Mouse (Mus musculus) embryo, embryonic 11.5 days (tissue): Measurements from ENCODE around the gene Arid5a.
A peak's percentile ranks its signal among the peaks of the same experiment; 100 is the strongest.

Experiments
- DNase-seq: peaks from one replicate; pipeline ENCODE4 v3.0.0-alpha.2; 2012; ENCODE audit warnings: low read depth, low spot score

Arid5a gene

GRCm38 (mm10) chr1:36307495-36308280 is at the start of gene Arid5a:
Arid5a (plus strand) TSS chr1:36307733.
- DNase-seq: peak; percentile 95

- no peak for DNase-seq
Observed at GRCm38 (mm10) chr1:36258631-36259030, 48.9 kb upstream of the Arid5a start.

DNA sequence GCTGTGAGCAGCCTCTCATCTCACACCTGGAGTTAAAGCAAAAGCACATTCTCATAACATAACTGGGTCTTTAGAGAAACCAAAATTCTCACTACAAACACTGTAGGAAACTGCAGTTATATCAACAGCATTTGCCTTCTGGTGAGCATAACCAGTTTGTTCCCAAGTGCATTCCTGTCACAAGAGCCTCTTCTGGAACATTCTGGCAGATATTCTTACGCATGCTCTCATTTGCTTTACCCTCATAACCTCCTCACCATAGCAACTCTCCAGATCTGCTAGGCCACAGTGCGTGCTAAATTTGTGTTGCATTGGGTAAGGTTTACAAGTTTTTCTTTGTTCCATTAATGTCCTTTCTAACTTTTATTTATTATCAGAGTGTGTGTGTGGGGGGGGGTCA is 48.3 kb upstream of the Arid5a start:
- DNase-seq: no peak

DNA sequence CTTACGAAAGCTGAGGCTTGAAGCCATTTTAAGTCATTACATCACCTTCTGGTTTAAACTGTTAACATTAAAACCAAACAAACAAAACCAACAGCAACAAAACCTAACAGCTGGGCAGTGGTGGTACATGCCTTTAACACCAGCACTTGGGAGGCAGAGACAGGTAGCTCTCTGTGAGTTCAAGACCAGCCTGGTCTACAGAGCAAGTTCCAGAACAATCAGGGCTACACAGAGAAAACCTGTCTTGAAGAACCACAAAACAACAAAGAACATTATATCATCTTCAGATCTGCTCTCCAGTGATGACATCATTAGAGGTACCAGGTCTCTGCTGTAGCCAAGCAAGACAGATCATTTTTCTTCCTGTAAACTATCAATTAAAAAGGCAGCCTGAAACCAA is 47.1 kb upstream of the Arid5a start:
- no peak for DNase-seq

GRCm38 (mm10) chr1:36261708-36262504 is 45.6 kb upstream of the Arid5a start:
- no peak for DNase-seq

DNA sequence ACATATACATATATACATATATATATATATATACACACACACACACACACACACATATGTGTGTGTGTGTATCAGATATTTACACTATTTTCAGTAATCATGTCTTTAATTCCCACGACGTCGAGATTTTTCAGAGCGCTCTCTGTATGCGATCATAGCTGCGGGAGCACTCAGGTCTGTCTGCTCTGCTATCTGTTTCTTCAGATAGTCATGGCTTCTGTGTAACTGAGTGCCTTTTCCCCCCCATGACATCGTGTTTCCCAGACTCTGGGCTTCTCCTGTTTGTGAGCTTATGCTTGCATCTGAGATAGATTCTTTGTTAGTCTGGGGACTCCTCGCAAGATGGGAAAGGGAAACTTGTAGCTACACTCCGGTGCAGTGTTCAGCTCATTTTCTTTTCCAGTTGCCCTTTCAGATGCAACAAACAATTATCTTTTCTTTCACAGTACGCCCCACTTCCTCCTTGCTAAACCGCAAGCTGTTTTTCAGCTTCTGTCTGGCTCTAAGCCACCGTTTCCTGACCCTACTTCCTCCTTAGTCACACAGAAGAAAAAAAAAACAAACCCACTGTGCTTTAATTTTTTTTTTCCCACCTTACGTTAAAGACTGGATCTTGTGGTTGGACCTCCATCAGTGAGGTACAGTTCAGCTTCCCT is 43.6 kb upstream of the Arid5a start:
- no peak for DNase-seq

DNA sequence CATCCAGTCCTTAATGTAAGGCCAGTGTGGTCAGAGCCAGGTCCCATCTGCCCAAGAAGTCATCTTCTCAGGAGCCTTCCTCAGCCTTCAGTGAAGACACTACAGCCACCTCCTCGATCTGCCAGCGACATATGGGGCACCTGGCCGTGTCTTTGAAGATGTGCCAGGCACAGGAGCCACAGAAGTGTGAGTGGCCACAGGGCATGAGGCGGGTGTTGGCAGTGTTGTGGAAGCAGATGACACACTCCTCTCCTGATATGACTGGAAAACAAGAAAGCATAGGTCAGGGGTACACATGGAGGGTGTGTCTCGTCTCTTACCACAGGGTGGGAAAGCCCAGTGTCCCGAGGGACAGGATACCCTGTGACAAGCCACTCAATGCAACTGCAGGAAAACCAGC is 41.2 kb upstream of the Arid5a start:
- no peak for DNase-seq

DNA sequence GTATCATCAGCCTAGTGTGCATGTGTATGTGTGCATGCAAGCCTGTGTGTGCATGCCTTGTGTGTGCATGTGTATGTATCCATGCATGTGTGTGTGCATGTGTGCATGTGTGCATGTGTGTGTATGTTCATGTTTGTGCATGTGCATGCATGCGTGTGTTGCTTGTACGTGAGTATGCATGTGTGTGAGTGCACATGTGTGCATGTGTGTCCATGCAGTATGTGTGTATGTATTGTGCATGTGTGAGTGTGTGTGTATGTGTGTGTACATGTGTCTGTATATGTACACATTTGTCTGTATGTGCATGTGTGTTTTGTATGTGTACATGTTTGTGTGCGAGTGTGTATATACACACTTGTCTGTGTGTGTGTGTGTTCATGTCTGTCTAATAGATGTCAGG is 39.9 kb upstream of the Arid5a start:
- no peak for DNase-seq

- no peak for DNase-seq
Observed at GRCm38 (mm10) chr1:36269121-36269795, 38.3 kb upstream of the Arid5a start.

DNA sequence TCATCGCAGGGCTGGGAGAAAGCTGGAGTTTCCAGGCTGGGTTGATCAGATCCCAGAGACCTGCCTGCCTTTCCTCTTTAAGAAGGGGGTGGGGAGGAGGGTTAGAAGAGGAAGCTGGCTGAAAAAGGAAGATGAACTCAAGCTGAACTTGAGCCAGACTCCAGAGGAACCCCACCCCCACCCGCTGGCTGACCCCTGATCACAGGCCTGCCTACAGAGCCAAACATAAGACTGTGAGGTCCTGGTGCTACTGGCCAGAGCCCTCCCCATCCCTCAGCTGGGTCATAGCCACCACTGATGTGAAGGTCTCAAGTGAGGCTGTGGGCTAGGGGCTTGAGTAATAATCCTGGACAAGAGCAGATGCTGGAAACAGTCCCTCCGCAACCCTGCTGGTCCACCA is 36.9 kb upstream of the Arid5a start:
- no peak for DNase-seq

DNA sequence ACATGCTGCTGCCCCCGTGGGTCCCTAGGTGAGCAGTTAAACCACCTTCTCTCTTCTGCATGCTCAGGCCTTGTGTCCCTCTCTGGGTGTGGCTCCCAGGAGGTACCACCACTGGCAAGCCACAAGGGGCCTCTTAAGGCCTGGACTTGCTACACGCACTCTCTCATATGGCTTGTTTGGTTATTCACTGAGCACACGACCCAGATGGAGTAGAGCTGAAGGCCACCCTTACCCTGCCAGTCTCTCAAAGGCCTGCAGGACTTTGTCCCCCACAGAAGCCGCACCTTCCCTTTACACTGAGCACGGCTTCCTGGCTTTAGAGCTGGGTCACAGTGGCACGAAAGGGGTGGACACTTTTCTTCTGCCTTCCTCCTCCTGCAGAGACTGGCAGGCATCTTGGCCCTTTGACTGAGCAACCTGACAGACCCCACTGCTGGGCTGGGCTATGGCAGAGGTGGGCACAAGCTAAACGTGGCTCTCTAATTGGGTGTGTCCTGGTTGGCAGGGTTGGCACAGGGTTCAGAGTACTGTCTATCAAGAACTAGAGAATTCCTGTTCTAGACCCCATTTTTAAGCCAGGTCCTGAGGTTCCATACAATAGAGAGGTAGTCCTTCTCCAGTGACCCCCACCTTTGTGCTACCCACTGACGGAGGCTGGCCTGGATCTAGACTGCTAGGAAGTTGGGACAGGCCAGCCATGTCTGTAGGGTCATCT is 35.9 kb upstream of the Arid5a start:
- DNase-seq: no peak

DNA sequence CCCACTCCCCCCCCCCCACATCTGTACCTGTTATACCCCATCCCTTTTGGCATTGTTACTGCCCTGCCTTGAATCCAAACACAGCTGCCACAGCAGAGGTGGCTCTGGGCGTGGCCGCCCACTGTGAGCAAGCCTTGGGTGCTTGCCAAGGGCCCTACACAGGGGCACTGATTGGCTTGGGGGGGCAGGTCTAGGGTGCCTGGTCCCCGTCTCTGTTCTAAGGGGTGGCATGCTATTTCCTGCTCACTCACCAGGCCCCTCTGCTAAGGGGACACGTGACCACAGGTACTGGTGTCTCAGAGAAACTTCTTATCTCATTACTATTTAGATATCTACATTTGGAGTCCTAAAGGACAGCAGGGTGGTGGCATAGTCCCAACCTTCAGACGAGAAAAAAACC is 35.0 kb upstream of the Arid5a start:
- no peak for DNase-seq

DNA sequence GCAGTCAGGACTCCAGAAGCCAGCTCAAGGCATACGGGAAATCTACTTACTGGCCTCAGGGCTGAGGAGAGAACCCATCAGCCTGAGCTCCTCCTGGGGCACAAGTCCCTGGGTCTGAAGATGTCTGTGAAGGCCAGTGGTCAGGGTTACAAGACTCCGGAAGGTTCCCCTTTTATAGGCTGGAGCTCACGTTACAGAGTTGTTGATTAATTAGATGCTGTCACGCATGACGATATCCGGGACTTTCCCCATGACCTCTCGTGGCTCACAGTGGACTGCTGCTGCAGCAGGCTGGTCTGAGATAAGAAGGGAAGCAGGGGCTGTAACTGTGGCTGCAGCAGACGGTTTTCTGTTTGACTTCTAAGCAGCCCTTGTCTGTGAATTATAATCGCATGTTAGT is 34.2 kb upstream of the Arid5a start:
- no peak for DNase-seq

- no peak for DNase-seq
Observed at GRCm38 (mm10) chr1:36274455-36274854, 33.1 kb upstream of the Arid5a start, which contains the start of gene Neurl3. Neurl3 (minus strand) TSS chr1:36274679.

DNA sequence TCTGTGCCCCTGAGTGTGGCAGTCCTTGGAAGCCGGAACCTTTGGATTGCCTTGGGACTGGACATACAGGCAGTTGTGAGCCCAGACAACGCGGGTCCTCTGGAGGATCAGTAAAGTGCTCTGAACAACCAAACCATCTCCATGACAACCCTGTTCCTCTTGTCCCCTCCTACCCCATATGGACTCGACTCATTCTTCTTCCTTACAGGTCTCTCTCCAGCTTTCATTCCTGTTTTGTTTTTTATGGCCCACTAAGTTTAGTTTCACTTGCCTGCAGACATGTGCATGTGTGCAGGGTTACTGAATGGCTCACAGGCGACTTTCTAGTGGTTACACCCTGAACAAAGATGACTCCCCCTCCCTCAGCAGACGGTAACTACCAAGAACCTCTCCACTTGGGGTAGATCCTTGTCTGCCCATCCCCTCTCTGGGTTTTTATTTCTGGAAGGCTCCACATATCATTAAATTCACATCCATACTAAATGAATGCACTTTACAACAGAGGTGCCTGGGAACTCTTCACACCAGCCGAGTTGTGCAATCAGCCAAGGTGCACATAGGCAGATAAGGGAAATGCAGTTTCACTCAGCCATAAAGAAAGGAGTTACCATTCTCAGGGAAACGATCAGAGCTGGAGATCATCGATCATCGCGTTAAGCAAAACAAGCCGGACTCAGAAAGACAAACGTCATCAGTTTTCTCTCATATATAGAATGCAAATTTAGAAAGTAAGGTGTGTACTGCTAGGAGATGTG is 31.7 kb upstream of the Arid5a start:
- DNase-seq: no peak

GRCm38 (mm10) chr1:36277267-36278060 is 30.1 kb upstream of the Arid5a start:
- peak; percentile 59 for DNase-seq

DNA sequence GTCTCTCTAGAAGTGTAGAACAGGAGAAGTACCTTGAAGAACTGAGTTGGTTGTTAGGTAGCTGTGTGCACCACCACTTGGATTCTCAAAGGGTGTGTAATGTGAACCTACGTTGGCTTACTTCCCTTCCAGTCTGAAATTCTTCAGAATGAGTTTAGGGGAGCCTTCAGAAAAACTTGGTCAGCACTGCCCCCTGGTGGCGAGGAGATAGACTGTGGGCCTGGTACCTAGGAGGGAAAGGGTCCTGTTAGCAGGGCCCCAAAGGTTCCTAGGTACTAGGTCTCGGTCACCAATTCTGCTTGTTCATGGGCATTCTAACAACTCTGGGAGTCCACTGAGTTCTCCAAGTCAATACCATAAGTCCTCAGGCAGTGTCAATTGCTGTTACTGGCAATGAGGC is 28.3 kb upstream of the Arid5a start:
- DNase-seq: peak; percentile 70

- DNase-seq: no peak
Observed at GRCm38 (mm10) chr1:36280938-36281337, 26.6 kb upstream of the Arid5a start.

- DNase-seq: no peak
Observed at GRCm38 (mm10) chr1:36281849-36282248, 25.7 kb upstream of the Arid5a start.

DNA sequence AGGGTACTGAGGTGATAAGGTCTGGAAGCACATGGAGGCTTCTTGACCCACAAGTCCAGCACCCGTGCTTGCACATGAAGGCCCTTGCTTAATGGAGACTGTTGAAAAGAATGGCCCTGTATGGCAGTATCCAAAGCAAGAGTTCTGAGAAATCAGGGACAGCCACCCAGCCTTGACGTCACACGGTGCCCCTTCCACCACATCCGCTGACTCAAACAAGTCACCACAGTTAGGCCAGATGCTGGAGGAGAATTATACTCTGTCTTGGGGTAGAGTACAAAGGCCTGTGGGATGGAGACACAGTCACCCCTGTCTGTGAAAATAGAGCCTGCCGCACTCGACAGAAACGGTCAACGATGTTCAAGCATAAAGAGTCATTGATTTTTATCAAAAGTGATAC is 14.1 kb upstream of the Arid5a start:
- DNase-seq: no peak
